19 mouse cellular contexts compared by ENCODE assay signal in genomic region chr6:96419704-96420382, GRCm38 (mm10).
"Had no signal": no experiment of that assay in that cellular context is flagged by ENCODE, and none has a peak within 500 bp of the region (broad histone marks: within the 10 kb centered on the region; RNA-seq: fewer than 3 reads in every experiment).

No protein-coding gene starts in this region.

- H3K36me3 ChIP-seq: liver, embryonic 13.5 days; neural tube, embryonic 13.5 days; stomach, embryonic 15.5 days had no signal

- H3K4me1 ChIP-seq: liver, embryonic 13.5 days; stomach, embryonic 15.5 days had no signal

- H3K4me2 ChIP-seq: liver, embryonic 13.5 days; neural tube, embryonic 13.5 days; stomach, embryonic 15.5 days had no signal

- DNase-seq: kidney, adult 2 months; kidney, postnatal 25 days; layer of hippocampus, adult 9-11 months; layer of hippocampus, postnatal 36 days; liver, embryonic 13.5 days; lung, adult 2 months; lung, postnatal 14 days; lung, postnatal 4 days; right cerebral cortex, adult 18-20 months; right cerebral cortex, postnatal 25 days; spleen, adult 18-20 months; thymus, postnatal 25 days had no signal

- ATAC-seq: intestine, postnatal 0 days had no signal

- H3K9ac ChIP-seq: liver, embryonic 13.5 days; neural tube, embryonic 13.5 days; stomach, embryonic 15.5 days had no signal

- H3K27me3 ChIP-seq: liver, embryonic 13.5 days; neural tube, embryonic 13.5 days; stomach, embryonic 15.5 days had no signal

- H3K4me3 ChIP-seq: layer of hippocampus, adult 2 months; left cerebral cortex, adult 2 months; liver, embryonic 13.5 days; myocyte; neural tube, embryonic 13.5 days; stomach, embryonic 15.5 days had no signal

- H3K9me3 ChIP-seq: liver, embryonic 13.5 days; neural tube, embryonic 13.5 days; stomach, embryonic 15.5 days had no signal

- H3K27ac ChIP-seq: kidney, postnatal 0 days; layer of hippocampus, adult 2 months; left cerebral cortex, adult 2 months; liver, embryonic 13.5 days; neural tube, embryonic 13.5 days; stomach, embryonic 15.5 days had no signal
